Mouse (Mus musculus) forelimb bud, embryonic 11.5 days (tissue): Measurements from ENCODE around the gene Usp45.
A peak's percentile ranks its signal among the peaks of the same experiment; 100 is the strongest.

Source experiments
- DNase-seq: peaks from one replicate; pipeline ENCODE4 v3.0.0-alpha.2; 2012; ENCODE audit warnings: low read depth, low spot score

Gene Usp45

GRCm38 (mm10) chr4:21789836-21790235, 22.9 kb downstream of the Usp45 start:
- DNase-seq, result no peak

- DNase-seq, result peak; percentile 20
Measured at GRCm38 (mm10) chr4:21793631-21794030, 26.7 kb downstream of the Usp45 start.

GRCm38 (mm10) chr4:21801013-21801412, 34.1 kb downstream of the Usp45 start:
- no peak for DNase-seq

- no peak for DNase-seq
Measured at GRCm38 (mm10) chr4:21801620-21802019, 34.7 kb downstream of the Usp45 start.

- no peak for DNase-seq
Measured at GRCm38 (mm10) chr4:21807204-21807603, 40.2 kb downstream of the Usp45 start.

GRCm38 (mm10) chr4:21810608-21811007, 43.7 kb downstream of the Usp45 start:
- DNase-seq, result no peak

- no peak for DNase-seq
Measured at GRCm38 (mm10) chr4:21812635-21813034, 45.7 kb downstream of the Usp45 start.

GRCm38 (mm10) chr4:21814029-21814428, 47.1 kb downstream of the Usp45 start:
- DNase-seq, result peak; percentile 73

- DNase-seq, result no peak
Measured at GRCm38 (mm10) chr4:21826616-21827015, 59.7 kb downstream of the Usp45 start.

GRCm38 (mm10) chr4:21832844-21833243, 65.9 kb downstream of the Usp45 start:
- DNase-seq, result no peak

GRCm38 (mm10) chr4:21847481-21848286, 80.7 kb downstream of the Usp45 start, which contains the start of gene Pnisr:
TSS of gene Pnisr (plus strand) at chr4:21847583.
- DNase-seq, result peak; percentile 96

GRCm38 (mm10) chr4:21848287-21848630, 81.3 kb downstream of the Usp45 start:
- DNase-seq, result peak; percentile 84

GRCm38 (mm10) chr4:21857481-21857880, 90.5 kb downstream of the Usp45 start:
- DNase-seq, result no peak

GRCm38 (mm10) chr4:21865226-21865625, 98.3 kb downstream of the Usp45 start:
- DNase-seq, result no peak

- no peak for DNase-seq
Measured at GRCm38 (mm10) chr4:21878776-21879175, 111.8 kb downstream of the Usp45 start.

GRCm38 (mm10) chr4:21879565-21880220, 112.7 kb downstream of the Usp45 start, which contains the start of gene Coq3:
TSS of gene Coq3 (plus strand) at chr4:21879673.
- DNase-seq, result peak; percentile 77

GRCm38 (mm10) chr4:21882806-21883205, 115.8 kb downstream of the Usp45 start:
- DNase-seq, result no peak

- no peak for DNase-seq
Measured at GRCm38 (mm10) chr4:21885831-21886230, 118.9 kb downstream of the Usp45 start.
